Mouse (Mus musculus) stomach, postnatal 0 days (tissue): ENCODE results near the gene Tmpo.

Experiments
- CTCF ChIP-seq: IDR thresholded peaks from 2 replicates; pipeline ENCODE4 v1.5.1; 2016; ENCODE audit warnings: antibody characterized with exemption, low read depth, mild to moderate bottlenecking, moderate library complexity
- EP300 ChIP-seq: optimal IDR thresholded peaks from 2 replicates; pipeline ENCODE3; 2016; ENCODE audit warnings: antibody characterized with exemption

GRCm38 (mm10) chr10:91145413-91145812 is 35.7 kb downstream of the Tmpo start:
- no peak for TF ChIP-seq CTCF
- TF ChIP-seq EP300: no peak
